Mouse (Mus musculus): Measurements from ENCODE around the gene Ugt1a6b. TPM values are rescaled to one million over a fixed set of nuclear protein-coding genes. Genes with fewer than 3 reads are reported as not detected.

Ugt1a6b gene
- polyA plus RNA-seq, 1 experiment from 2014 or later: 2.0 TPM

- no peak overlapping the region for H3K27ac ChIP-seq (ENCODE audit: low read length)
- peaks cover 60% of the 10 kb centered on the region for H3K9me3 ChIP-seq (ENCODE audit: control insufficient read depth, low read depth, low read length)
- H3K4me3 ChIP-seq (ENCODE audit: low read depth, low read length): no peak overlapping the region
- no peaks in the 10 kb centered on the region for H3K27me3 ChIP-seq (ENCODE audit: control insufficient read depth, insufficient read depth, low read length)
- no peaks in the 10 kb centered on the region for H3K4me1 ChIP-seq (ENCODE audit: control insufficient read depth, insufficient read depth, low read length)
- H3K9ac ChIP-seq (replicated peaks; ENCODE audit: low read depth, low read length): no peak overlapping the region
- no peaks in the 10 kb centered on the region for H3K36me3 ChIP-seq (ENCODE audit: control insufficient read depth, insufficient read depth, low read length)
- ATAC-seq (ENCODE audit: insufficient number of reproducible peaks, insufficient read depth, low FRiP score, low read depth): no peak
- whole genome bisulfite sequencing: 72% methylated on average over 2 of the region's 2 CpGs
- no peak overlapping the region for H3K4me2 ChIP-seq (replicated peaks; ENCODE audit: low read depth, low read length)
These were observed 110.9 kb downstream of the Ugt1a6b start for GRCm38 (mm10) chr1:88213766-88214461.

- Histone ChIP-seq H3K9me3 (ENCODE audit: control insufficient read depth, low read depth, low read length) (peaks cover 60% of the 10 kb centered on the region), H3K27me3 (ENCODE audit: control insufficient read depth, insufficient read depth, low read length) (no peaks in the 10 kb centered on the region), H3K27ac (ENCODE audit: low read length) (no peak overlapping the region), H3K4me3 (ENCODE audit: low read depth, low read length) (no peak overlapping the region), H3K9ac (replicated peaks; ENCODE audit: low read depth, low read length) (no peak overlapping the region), H3K4me1 (ENCODE audit: control insufficient read depth, insufficient read depth, low read length) (no peaks in the 10 kb centered on the region), H3K4me2 (replicated peaks; ENCODE audit: low read depth, low read length) (no peak overlapping the region), H3K36me3 (ENCODE audit: control insufficient read depth, insufficient read depth, low read length) (no peaks in the 10 kb centered on the region)
- WGBS: 83% methylated on average over 2 of the region's 2 CpGs
- ATAC-seq (ENCODE audit: insufficient number of reproducible peaks, insufficient read depth, low FRiP score, low read depth): no peak
These were observed 111.5 kb downstream of the Ugt1a6b start for GRCm38 (mm10) chr1:88214462-88214952.

GRCm38 (mm10) chr1:88215466-88216380, 112.7 kb downstream of the Ugt1a6b start:
- H3K27me3 ChIP-seq (ENCODE audit: control insufficient read depth, insufficient read depth, low read length): no peaks in the 10 kb centered on the region
- ATAC-seq (ENCODE audit: insufficient number of reproducible peaks, insufficient read depth, low FRiP score, low read depth): no peak
- no peak overlapping the region for H3K27ac ChIP-seq (ENCODE audit: low read length)
- WGBS: 73% methylated on average over 10 of the region's 10 CpGs
- H3K36me3 ChIP-seq (ENCODE audit: control insufficient read depth, insufficient read depth, low read length): no peaks in the 10 kb centered on the region
- H3K4me2 ChIP-seq (replicated peaks; ENCODE audit: low read depth, low read length): no peak overlapping the region
- no peak overlapping the region for H3K4me3 ChIP-seq (ENCODE audit: low read depth, low read length)
- peaks cover 60% of the 10 kb centered on the region for H3K9me3 ChIP-seq (ENCODE audit: control insufficient read depth, low read depth, low read length)
- no peak overlapping the region for H3K9ac ChIP-seq (replicated peaks; ENCODE audit: low read depth, low read length)
- no peaks in the 10 kb centered on the region for H3K4me1 ChIP-seq (ENCODE audit: control insufficient read depth, insufficient read depth, low read length)

- Histone ChIP-seq H3K9ac (replicated peaks; ENCODE audit: low read depth, low read length) (no peak overlapping the region), H3K27me3 (ENCODE audit: control insufficient read depth, insufficient read depth, low read length) (no peaks in the 10 kb centered on the region), H3K27ac (ENCODE audit: low read length) (no peak overlapping the region), H3K9me3 (ENCODE audit: control insufficient read depth, low read depth, low read length) (peaks cover 57% of the 10 kb centered on the region), H3K4me1 (ENCODE audit: control insufficient read depth, insufficient read depth, low read length) (no peaks in the 10 kb centered on the region), H3K4me2 (replicated peaks; ENCODE audit: low read depth, low read length) (no peak overlapping the region), H3K4me3 (ENCODE audit: low read depth, low read length) (no peak overlapping the region), H3K36me3 (ENCODE audit: control insufficient read depth, insufficient read depth, low read length) (no peaks in the 10 kb centered on the region)
- no peak for ATAC-seq (ENCODE audit: insufficient number of reproducible peaks, insufficient read depth, low FRiP score, low read depth)
- 60% methylated on average over 2 of the region's 2 CpGs for WGBS
These were observed 113.5 kb downstream of the Ugt1a6b start for GRCm38 (mm10) chr1:88216551-88216950.

GRCm38 (mm10) chr1:88217144-88217543, 114.1 kb downstream of the Ugt1a6b start:
- Histone ChIP-seq H3K27ac (ENCODE audit: low read length) (no peak overlapping the region), H3K4me3 (ENCODE audit: low read depth, low read length) (no peak overlapping the region), H3K27me3 (ENCODE audit: control insufficient read depth, insufficient read depth, low read length) (no peaks in the 10 kb centered on the region), H3K36me3 (ENCODE audit: control insufficient read depth, insufficient read depth, low read length) (no peaks in the 10 kb centered on the region), H3K4me1 (ENCODE audit: control insufficient read depth, insufficient read depth, low read length) (no peaks in the 10 kb centered on the region), H3K9me3 (ENCODE audit: control insufficient read depth, low read depth, low read length) (peaks cover 53% of the 10 kb centered on the region), H3K9ac (replicated peaks; ENCODE audit: low read depth, low read length) (no peak overlapping the region), H3K4me2 (replicated peaks; ENCODE audit: low read depth, low read length) (no peak overlapping the region)
- WGBS: 62% methylated on average over 2 of the region's 2 CpGs
- no peak for ATAC-seq (ENCODE audit: insufficient number of reproducible peaks, insufficient read depth, low FRiP score, low read depth)

- Histone ChIP-seq H3K4me1 (ENCODE audit: control insufficient read depth, insufficient read depth, low read length) (no peaks in the 10 kb centered on the region), H3K4me2 (replicated peaks; ENCODE audit: low read depth, low read length) (no peak overlapping the region), H3K27ac (ENCODE audit: low read length) (no peak overlapping the region), H3K9ac (replicated peaks; ENCODE audit: low read depth, low read length) (no peak overlapping the region), H3K9me3 (ENCODE audit: control insufficient read depth, low read depth, low read length) (peaks cover 51% of the 10 kb centered on the region), H3K4me3 (ENCODE audit: low read depth, low read length) (no peak overlapping the region), H3K36me3 (ENCODE audit: control insufficient read depth, insufficient read depth, low read length) (no peaks in the 10 kb centered on the region), H3K27me3 (ENCODE audit: control insufficient read depth, insufficient read depth, low read length) (no peaks in the 10 kb centered on the region)
- no peak for ATAC-seq (ENCODE audit: insufficient number of reproducible peaks, insufficient read depth, low FRiP score, low read depth)
- WGBS: 42% methylated on average over 3 of the region's 3 CpGs
These were observed 114.5 kb downstream of the Ugt1a6b start for GRCm38 (mm10) chr1:88217576-88217975.

GRCm38 (mm10) chr1:88218051-88218450, 115.0 kb downstream of the Ugt1a6b start:
- Histone ChIP-seq H3K4me3 (ENCODE audit: low read depth, low read length) (no peak overlapping the region), H3K9ac (replicated peaks; ENCODE audit: low read depth, low read length) (no peak overlapping the region), H3K9me3 (ENCODE audit: control insufficient read depth, low read depth, low read length) (peaks cover 46% of the 10 kb centered on the region), H3K36me3 (ENCODE audit: control insufficient read depth, insufficient read depth, low read length) (no peaks in the 10 kb centered on the region), H3K27ac (ENCODE audit: low read length) (no peak overlapping the region), H3K4me1 (ENCODE audit: control insufficient read depth, insufficient read depth, low read length) (no peaks in the 10 kb centered on the region), H3K27me3 (ENCODE audit: control insufficient read depth, insufficient read depth, low read length) (no peaks in the 10 kb centered on the region), H3K4me2 (replicated peaks; ENCODE audit: low read depth, low read length) (no peak overlapping the region)
- WGBS: 75% methylated on average over 9 of the region's 9 CpGs
- ATAC-seq (ENCODE audit: insufficient number of reproducible peaks, insufficient read depth, low FRiP score, low read depth): no peak

- Histone ChIP-seq H3K4me1 (ENCODE audit: control insufficient read depth, insufficient read depth, low read length) (no peaks in the 10 kb centered on the region), H3K9ac (replicated peaks; ENCODE audit: low read depth, low read length) (no peak overlapping the region), H3K36me3 (ENCODE audit: control insufficient read depth, insufficient read depth, low read length) (no peaks in the 10 kb centered on the region), H3K4me3 (ENCODE audit: low read depth, low read length) (no peak overlapping the region), H3K9me3 (ENCODE audit: control insufficient read depth, low read depth, low read length) (peaks cover 41% of the 10 kb centered on the region), H3K4me2 (replicated peaks; ENCODE audit: low read depth, low read length) (no peak overlapping the region), H3K27ac (ENCODE audit: low read length) (no peak overlapping the region), H3K27me3 (ENCODE audit: control insufficient read depth, insufficient read depth, low read length) (no peaks in the 10 kb centered on the region)
- 49% methylated on average over 4 of the region's 4 CpGs for WGBS
- ATAC-seq (ENCODE audit: insufficient number of reproducible peaks, insufficient read depth, low FRiP score, low read depth): no peak
These were observed 115.5 kb downstream of the Ugt1a6b start for GRCm38 (mm10) chr1:88218591-88218990.
